In the genomic region with DNA sequence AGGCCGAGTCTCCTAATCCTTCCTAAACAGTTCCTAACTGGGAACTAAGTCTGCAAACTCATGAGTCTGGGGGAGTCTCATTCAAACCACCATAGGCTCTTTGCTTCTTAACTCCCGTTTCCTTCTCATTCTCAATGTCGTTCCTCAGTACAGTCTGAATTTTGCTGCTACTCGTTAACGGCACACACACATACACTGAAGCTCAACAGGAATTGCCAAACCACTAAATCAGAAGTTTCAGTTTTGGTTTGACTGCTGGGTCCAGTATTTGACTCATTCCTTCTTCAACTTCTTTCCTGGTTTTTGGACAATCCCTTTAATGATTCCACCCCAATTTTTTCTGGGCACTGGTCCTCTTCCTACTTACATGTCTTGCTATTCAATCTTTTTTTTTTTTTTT, we compare ENCODE assay signal across 28 mouse cellular contexts.
"Had no signal": no experiment of that assay in that cellular context is flagged by ENCODE, and none has a peak within 500 bp of the region (broad histone marks: within the 10 kb centered on the region; RNA-seq: fewer than 3 reads in every experiment).

No protein-coding gene starts in this region.

- DNase-seq: gastrocnemius, adult 2 months; gastrocnemius, postnatal 10 days; gastrocnemius, postnatal 25 days; heart, adult 18-20 months; heart, postnatal 14 days; heart, postnatal 36 days; kidney, adult 11 months; kidney, adult 2 months; kidney, adult 9 months; kidney, postnatal 14 days; kidney, postnatal 36 days; layer of hippocampus, adult 9-11 months; layer of hippocampus, postnatal 36 days; left cerebral cortex, postnatal 4 days had no signal

- H3K9ac ChIP-seq: heart, embryonic 13.5 days; heart, embryonic 15.5 days; hindbrain, embryonic 12.5 days; hindbrain, embryonic 14.5 days; kidney, embryonic 15.5 days; limb, embryonic 13.5 days; limb, embryonic 15.5 days; liver, embryonic 14.5 days had no signal

- H3K36me3 ChIP-seq: heart, embryonic 15.5 days; hindbrain, embryonic 12.5 days; kidney, embryonic 15.5 days; limb, embryonic 13.5 days; limb, embryonic 15.5 days had no signal

- H3K27ac ChIP-seq: gastrocnemius, adult 2 months; heart, embryonic 13.5 days; heart, embryonic 15.5 days; hindbrain, embryonic 10.5 days; hindbrain, embryonic 12.5 days; hindbrain, embryonic 14.5 days; kidney, embryonic 15.5 days; kidney, postnatal 0 days; limb, embryonic 13.5 days; limb, embryonic 15.5 days; liver, embryonic 14.5 days had no signal

- H3K9me3 ChIP-seq: heart, embryonic 13.5 days; heart, embryonic 15.5 days; hindbrain, embryonic 10.5 days; hindbrain, embryonic 12.5 days; kidney, embryonic 15.5 days; limb, embryonic 13.5 days; limb, embryonic 15.5 days had no signal

- H3K4me3 ChIP-seq: gastrocnemius, adult 2 months; heart, embryonic 13.5 days; heart, embryonic 15.5 days; hindbrain, embryonic 10.5 days; hindbrain, embryonic 12.5 days; kidney, embryonic 15.5 days; limb, embryonic 13.5 days; limb, embryonic 15.5 days had no signal

- H3K4me1 ChIP-seq: heart, embryonic 13.5 days; heart, embryonic 15.5 days; hindbrain, embryonic 10.5 days; hindbrain, embryonic 12.5 days; kidney, embryonic 15.5 days; limb, embryonic 13.5 days; limb, embryonic 15.5 days had no signal

- ATAC-seq: hindbrain, embryonic 16.5 days; intestine, embryonic 16.5 days had no signal

- H3K27me3 ChIP-seq: heart, embryonic 13.5 days; heart, embryonic 15.5 days; hindbrain, embryonic 12.5 days; kidney, embryonic 15.5 days; limb, embryonic 13.5 days; limb, embryonic 15.5 days had no signal

- H3K4me2 ChIP-seq: heart, embryonic 11.5 days; heart, embryonic 13.5 days; heart, embryonic 15.5 days; hindbrain, embryonic 12.5 days; hindbrain, embryonic 14.5 days; kidney, embryonic 15.5 days; limb, embryonic 13.5 days; limb, embryonic 15.5 days; liver, embryonic 11.5 days had no signal
